Mouse (Mus musculus): ENCODE results near the gene Slc38a2.

The Slc38a2 gene

GRCm38 (mm10) chr15:96695455-96696421 lies 3.8 kb downstream of the Slc38a2 start:
- peak; percentile 67 to 69 for DNase-seq

- no peak for DNase-seq
Measured at GRCm38 (mm10) chr15:96694988-96695387, 4.5 kb downstream of the Slc38a2 start.

GRCm38 (mm10) chr15:96693688-96694087 lies 5.8 kb downstream of the Slc38a2 start:
- DNase-seq: peak; percentile 34 to 50

- DNase-seq: no peak
Measured at GRCm38 (mm10) chr15:96692401-96692800, 7.1 kb downstream of the Slc38a2 start.

- no peak for DNase-seq
Measured at GRCm38 (mm10) chr15:96691381-96691780, 8.1 kb downstream of the Slc38a2 start.

GRCm38 (mm10) chr15:96690829-96691228 lies 8.7 kb downstream of the Slc38a2 start:
- no peak for DNase-seq

GRCm38 (mm10) chr15:96689919-96690318 lies 9.6 kb downstream of the Slc38a2 start:
- peak in 1 of 2 experiments; percentile 27 for DNase-seq

GRCm38 (mm10) chr15:96688784-96689318 lies 10.7 kb downstream of the Slc38a2 start:
- peak; percentile 42 to 47 for DNase-seq

GRCm38 (mm10) chr15:96688036-96688435 lies 11.5 kb downstream of the Slc38a2 start:
- peak; percentile 71 to 77 for DNase-seq

- no peak for DNase-seq
Measured at GRCm38 (mm10) chr15:96687366-96687765, 12.2 kb downstream of the Slc38a2 start.

- no peak for DNase-seq
Measured at GRCm38 (mm10) chr15:96686201-96687159, 13.1 kb downstream of the Slc38a2 start.

GRCm38 (mm10) chr15:96685273-96685672 lies 14.3 kb downstream of the Slc38a2 start:
- DNase-seq: no peak

- DNase-seq: peak; percentile 60 to 61
Measured at GRCm38 (mm10) chr15:96684132-96684830, 15.2 kb downstream of the Slc38a2 start.

GRCm38 (mm10) chr15:96678871-96679773 lies 20.4 kb downstream of the Slc38a2 start:
- no peak for DNase-seq

- peak; percentile 80 for DNase-seq
Measured at GRCm38 (mm10) chr15:96676518-96676917, 23.0 kb downstream of the Slc38a2 start.

- no peak for DNase-seq
Measured at GRCm38 (mm10) chr15:96675744-96676143, 23.8 kb downstream of the Slc38a2 start.

- no peak for DNase-seq
Measured at GRCm38 (mm10) chr15:96675055-96675454, 24.5 kb downstream of the Slc38a2 start.

GRCm38 (mm10) chr15:96674089-96674488 lies 25.4 kb downstream of the Slc38a2 start:
- no peak for DNase-seq

- no peak for DNase-seq
Measured at GRCm38 (mm10) chr15:96669721-96670120, 29.8 kb downstream of the Slc38a2 start.

- DNase-seq: peak; percentile 86 to 92
Measured at GRCm38 (mm10) chr15:96666663-96667062, 32.9 kb downstream of the Slc38a2 start.

- DNase-seq: peak; percentile 87 to 92
Measured at GRCm38 (mm10) chr15:96665889-96666288, 33.6 kb downstream of the Slc38a2 start.
